Mouse (Mus musculus): Measurements from ENCODE around the gene Parva. TPM values are rescaled to one million over a fixed set of nuclear protein-coding genes. Genes with fewer than 3 reads are reported as not detected.

Parva gene
- polyA plus RNA-seq, 1 experiment from 2014 or later, result 54.6 TPM

DNA sequence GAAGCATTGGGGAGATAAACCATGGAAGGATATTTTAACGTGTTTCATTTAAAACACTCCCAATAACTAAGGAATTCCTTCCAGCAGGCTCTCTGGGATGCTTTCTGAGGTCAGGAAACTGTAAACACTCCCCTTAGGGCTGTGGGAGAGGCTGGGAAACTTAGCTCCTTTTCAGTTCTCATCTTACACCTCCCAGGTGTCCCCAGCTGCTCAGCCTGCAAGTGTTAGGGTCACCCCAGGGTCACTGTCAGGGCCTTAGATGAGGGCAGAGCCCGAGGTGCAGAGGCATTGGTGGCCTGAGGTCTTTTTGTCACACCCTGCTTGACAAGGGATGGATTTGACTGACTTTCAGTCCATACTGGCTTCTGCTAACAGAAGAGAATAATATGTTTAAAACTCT, 35.8 kb downstream of the Parva start:
- 13% methylated on average over 2 of the region's 2 CpGs for WGBS
- Histone ChIP-seq H3K4me3 (replicated peaks) (no peak overlapping the region), H3K27ac (no peak overlapping the region), H3K36me3 (replicated peaks) (no peaks in the 10 kb centered on the region), H3K4me1 (peaks cover 30% of the 10 kb centered on the region), H3K9ac (no peak overlapping the region), H3K9me3 (no peaks in the 10 kb centered on the region), H3K27me3 (no peaks in the 10 kb centered on the region), H3K4me2 (no peak overlapping the region)
- ATAC-seq (ENCODE audit: low FRiP score), result no peak

DNA sequence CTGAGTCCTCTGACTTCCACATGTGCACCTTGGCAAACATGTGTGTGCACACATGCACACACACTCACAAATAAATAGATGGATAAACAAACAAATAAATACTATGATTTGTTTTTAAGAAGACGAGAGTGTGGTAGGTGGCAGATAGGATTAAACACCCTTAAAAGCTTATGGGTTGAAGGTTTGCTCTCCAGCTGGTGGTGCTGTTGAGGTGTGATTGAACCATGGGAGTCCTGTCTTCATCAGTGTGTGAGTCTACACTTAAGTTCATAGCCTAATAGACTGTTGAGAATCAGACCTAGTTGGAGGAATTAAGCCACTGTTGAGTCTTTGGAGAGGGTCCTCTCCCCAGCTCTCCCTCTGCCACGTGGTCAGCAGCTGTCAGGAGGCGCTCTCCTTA, 38.6 kb downstream of the Parva start:
- no peak for ATAC-seq (ENCODE audit: low FRiP score)
- WGBS, result 78% methylated on average over 3 of the region's 3 CpGs
- H3K36me3 ChIP-seq (replicated peaks), result no peaks in the 10 kb centered on the region
- no peak overlapping the region for H3K4me2 ChIP-seq
- H3K27ac ChIP-seq, result no peak overlapping the region
- H3K4me3 ChIP-seq (replicated peaks), result no peak overlapping the region
- no peaks in the 10 kb centered on the region for H3K9me3 ChIP-seq
- H3K9ac ChIP-seq, result no peak overlapping the region
- peaks cover 8% of the 10 kb centered on the region; the same call in 1 of the 2 replicates for H3K27me3 ChIP-seq
- H3K4me1 ChIP-seq, result peaks cover 26% of the 10 kb centered on the region

DNA sequence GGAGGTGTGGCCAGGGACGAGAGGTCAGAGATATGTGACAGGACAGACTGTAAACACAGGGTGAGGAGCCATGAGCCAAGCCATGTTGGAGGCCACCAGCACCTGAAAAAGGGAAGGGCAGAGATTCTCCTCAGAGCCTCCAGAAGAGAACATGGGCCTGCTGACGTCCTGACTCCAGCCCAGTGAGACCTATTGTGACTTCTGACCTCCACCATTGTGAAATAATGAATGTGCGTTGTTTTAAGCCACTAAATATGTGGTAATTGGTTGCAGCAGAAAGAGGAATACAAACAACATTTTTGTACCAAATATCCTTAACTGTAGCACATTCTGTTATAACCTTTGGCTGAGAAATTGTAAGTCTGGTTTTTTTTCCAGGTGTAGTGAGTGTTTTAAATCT, 39.5 kb downstream of the Parva start:
- no peaks in the 10 kb centered on the region for H3K9me3 ChIP-seq
- WGBS, result 68% methylated on average over 3 of the region's 3 CpGs
- H3K27me3 ChIP-seq, result peaks cover 13% of the 10 kb centered on the region
- H3K4me1 ChIP-seq, result peaks cover 25% of the 10 kb centered on the region
- H3K36me3 ChIP-seq (replicated peaks), result no peaks in the 10 kb centered on the region
- H3K9ac ChIP-seq, result no peak overlapping the region
- ATAC-seq (ENCODE audit: low FRiP score), result no peak
- H3K27ac ChIP-seq, result 0 out of 2 replicates have a peak overlapping the region, but pooled peaks have one; percentile 76
- H3K4me2 ChIP-seq, result no peak overlapping the region
- H3K4me3 ChIP-seq (replicated peaks), result no peak overlapping the region

DNA sequence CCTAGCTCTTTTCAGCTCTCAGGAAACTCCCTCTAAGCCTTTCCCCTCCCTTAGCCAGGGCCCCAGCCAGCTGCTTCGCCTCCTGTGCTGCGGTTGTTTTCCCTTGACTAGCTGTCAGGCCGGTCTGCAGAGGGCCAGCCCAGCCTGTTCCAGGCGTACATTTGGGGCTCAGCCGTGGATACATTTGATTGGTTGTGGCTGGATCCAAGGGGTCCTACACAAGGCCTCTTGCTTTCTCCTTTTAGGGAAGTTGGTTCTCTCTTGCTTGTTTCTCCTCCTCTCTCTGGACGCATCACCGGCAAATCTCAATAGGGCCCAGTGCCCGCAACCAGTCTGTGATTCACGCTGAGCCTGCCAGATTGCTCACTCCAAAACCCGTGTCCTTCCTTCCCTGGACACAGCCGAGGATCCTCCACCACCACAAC, 40.4 kb downstream of the Parva start:
- H3K27me3 ChIP-seq, result peaks cover 13% of the 10 kb centered on the region
- H3K36me3 ChIP-seq (replicated peaks), result no peaks in the 10 kb centered on the region
- ATAC-seq (ENCODE audit: low FRiP score), result peak; percentile 83
- H3K4me2 ChIP-seq, result peak overlapping the region; percentile 24
- 10% methylated on average over 11 of the region's 11 CpGs for WGBS
- H3K9ac ChIP-seq, result no peak overlapping the region
- no peaks in the 10 kb centered on the region for H3K9me3 ChIP-seq
- H3K27ac ChIP-seq, result peak overlapping the region; percentile 76
- no peak overlapping the region for H3K4me3 ChIP-seq (replicated peaks)
- H3K4me1 ChIP-seq, result peaks cover 26% of the 10 kb centered on the region

DNA sequence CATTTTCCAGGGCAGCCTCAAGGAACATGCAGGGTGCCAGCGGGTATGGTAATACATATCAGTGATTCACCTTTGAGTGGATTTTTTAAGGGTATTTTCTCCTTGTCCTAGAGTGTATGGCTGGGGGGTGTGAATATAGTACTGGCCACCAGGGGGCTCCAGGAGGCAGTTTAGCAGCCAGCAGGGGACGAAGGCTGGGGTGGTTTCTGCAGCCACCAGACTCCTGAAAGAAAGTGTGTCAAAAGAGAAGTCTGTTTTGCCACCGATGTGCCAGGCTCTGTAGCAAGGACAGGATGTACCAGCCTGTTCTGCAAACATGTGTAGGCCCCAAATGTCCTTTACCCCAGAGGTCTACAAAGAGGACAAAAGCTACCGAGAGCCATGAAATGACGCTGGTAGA, 42.5 kb downstream of the Parva start:
- H3K27ac ChIP-seq, result no peak overlapping the region
- no peak overlapping the region for H3K4me3 ChIP-seq (replicated peaks)
- 46% methylated on average over 5 of the region's 5 CpGs for WGBS
- H3K9ac ChIP-seq, result no peak overlapping the region
- no peak overlapping the region for H3K4me2 ChIP-seq
- no peaks in the 10 kb centered on the region for H3K36me3 ChIP-seq (replicated peaks)
- no peaks in the 10 kb centered on the region for H3K9me3 ChIP-seq
- H3K4me1 ChIP-seq, result peaks cover 34% of the 10 kb centered on the region
- peak; percentile 62; the same call in 1 of the 2 replicates for ATAC-seq (ENCODE audit: low FRiP score)
- H3K27me3 ChIP-seq, result peaks cover 13% of the 10 kb centered on the region

DNA sequence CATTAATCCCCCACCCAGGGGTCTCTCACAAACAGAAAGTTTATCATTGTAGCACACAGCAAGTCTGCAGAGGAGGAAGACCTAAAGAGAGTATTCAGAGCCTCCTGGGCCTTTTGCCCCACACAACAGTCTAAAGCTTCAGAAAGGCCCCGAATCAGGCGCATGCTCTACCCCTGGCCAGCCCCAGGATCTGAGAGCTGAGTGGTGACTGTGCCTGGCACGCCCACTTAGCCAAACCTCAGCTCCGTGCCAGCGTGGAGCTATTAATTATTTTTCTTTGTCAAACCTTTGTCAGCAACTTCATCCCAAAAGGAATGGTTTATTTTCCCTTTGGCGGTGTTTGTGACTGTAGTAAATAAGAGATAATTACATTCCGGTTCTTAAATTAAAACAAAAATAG, 44.0 kb downstream of the Parva start:
- no peak overlapping the region for H3K4me3 ChIP-seq (replicated peaks)
- peaks cover 34% of the 10 kb centered on the region for H3K4me1 ChIP-seq
- no peak overlapping the region for H3K27ac ChIP-seq
- no peaks in the 10 kb centered on the region for H3K36me3 ChIP-seq (replicated peaks)
- no peaks in the 10 kb centered on the region for H3K9me3 ChIP-seq
- WGBS, result 60% methylated on average over 7 of the region's 7 CpGs
- H3K4me2 ChIP-seq, result no peak overlapping the region
- no peak overlapping the region for H3K9ac ChIP-seq
- ATAC-seq (ENCODE audit: low FRiP score), result no peak
- peaks cover 13% of the 10 kb centered on the region for H3K27me3 ChIP-seq

DNA sequence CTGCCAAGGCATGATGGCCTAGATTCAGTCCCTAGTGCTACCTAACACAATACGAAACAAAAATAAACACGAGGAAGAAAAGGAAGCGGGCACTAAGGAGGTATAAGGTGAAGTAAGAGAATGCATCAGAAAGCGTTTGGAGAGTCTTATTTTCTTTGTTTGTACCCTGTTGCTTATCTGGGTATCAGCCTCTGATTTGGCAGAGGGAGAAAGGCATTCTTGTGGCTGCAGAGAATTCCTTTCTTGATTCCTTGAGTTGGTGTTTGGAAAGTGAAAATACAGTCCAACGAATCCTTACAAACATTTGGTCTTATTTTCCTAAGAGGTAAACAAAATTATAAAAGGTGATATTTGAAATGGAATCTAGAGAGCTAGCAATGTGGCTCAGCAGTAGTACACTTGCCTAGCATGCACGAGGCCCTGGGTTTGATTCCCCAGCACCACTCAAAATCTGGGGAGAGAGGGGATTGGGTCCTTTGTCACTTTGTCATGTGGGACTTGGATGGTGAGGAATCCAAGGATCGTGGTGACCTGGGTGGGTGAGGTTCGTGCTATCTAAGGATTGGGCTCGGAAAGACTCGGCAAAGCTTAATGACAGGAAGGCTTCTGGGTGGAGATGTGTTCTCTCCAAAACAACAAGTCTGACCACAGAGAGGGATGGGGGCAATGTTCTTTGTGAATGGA, 44.9 kb downstream of the Parva start:
- 80% methylated on average over 10 of the region's 10 CpGs for WGBS
- H3K9ac ChIP-seq, result no peak overlapping the region
- H3K4me2 ChIP-seq, result no peak overlapping the region
- no peak for ATAC-seq (ENCODE audit: low FRiP score)
- peaks cover 31% of the 10 kb centered on the region for H3K4me1 ChIP-seq
- peaks cover 13% of the 10 kb centered on the region for H3K27me3 ChIP-seq
- no peaks in the 10 kb centered on the region for H3K36me3 ChIP-seq (replicated peaks)
- no peaks in the 10 kb centered on the region for H3K9me3 ChIP-seq
- no peak overlapping the region for H3K4me3 ChIP-seq (replicated peaks)
- H3K27ac ChIP-seq, result no peak overlapping the region

DNA sequence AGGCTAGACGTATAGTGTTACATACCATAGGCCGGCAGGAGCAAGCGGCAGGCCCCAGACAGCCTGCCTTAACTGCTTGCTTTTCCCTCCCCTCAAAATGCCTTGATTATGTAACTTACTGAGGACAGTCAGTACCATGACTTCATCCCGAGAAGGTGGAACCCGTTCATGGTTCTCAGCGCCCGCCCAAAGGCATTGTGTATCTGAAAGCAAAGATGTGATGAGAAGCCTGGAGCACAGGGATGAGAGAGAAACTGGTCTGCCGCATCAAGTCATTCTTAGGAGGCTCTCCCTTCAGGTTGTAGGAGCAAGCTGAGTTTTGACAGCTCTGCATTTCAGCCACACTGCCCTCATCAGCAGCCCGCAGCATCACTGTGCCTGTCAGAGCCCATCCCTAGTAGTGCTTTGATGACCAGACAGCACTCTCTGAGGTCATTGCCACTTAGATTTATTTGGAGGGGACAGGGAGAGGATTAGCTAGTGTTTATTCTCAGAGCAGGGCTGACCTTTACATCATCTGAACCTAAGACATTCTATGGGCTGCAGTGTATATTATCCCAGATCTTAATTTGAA, 45.5 kb downstream of the Parva start:
- whole genome bisulfite sequencing, result 56% methylated on average over 9 of the region's 9 CpGs
- H3K27me3 ChIP-seq, result peaks cover 13% of the 10 kb centered on the region
- no peak overlapping the region for H3K4me3 ChIP-seq (replicated peaks)
- ATAC-seq (ENCODE audit: low FRiP score), result 0 out of 2 replicates have a peak, but pooled peaks have one; percentile 20
- no peaks in the 10 kb centered on the region for H3K9me3 ChIP-seq
- H3K9ac ChIP-seq, result no peak overlapping the region
- H3K4me1 ChIP-seq, result peaks cover 25% of the 10 kb centered on the region
- no peaks in the 10 kb centered on the region for H3K36me3 ChIP-seq (replicated peaks)
- no peak overlapping the region for H3K4me2 ChIP-seq
- 0 out of 2 replicates have a peak overlapping the region, but pooled peaks have one; percentile 8 for H3K27ac ChIP-seq

DNA sequence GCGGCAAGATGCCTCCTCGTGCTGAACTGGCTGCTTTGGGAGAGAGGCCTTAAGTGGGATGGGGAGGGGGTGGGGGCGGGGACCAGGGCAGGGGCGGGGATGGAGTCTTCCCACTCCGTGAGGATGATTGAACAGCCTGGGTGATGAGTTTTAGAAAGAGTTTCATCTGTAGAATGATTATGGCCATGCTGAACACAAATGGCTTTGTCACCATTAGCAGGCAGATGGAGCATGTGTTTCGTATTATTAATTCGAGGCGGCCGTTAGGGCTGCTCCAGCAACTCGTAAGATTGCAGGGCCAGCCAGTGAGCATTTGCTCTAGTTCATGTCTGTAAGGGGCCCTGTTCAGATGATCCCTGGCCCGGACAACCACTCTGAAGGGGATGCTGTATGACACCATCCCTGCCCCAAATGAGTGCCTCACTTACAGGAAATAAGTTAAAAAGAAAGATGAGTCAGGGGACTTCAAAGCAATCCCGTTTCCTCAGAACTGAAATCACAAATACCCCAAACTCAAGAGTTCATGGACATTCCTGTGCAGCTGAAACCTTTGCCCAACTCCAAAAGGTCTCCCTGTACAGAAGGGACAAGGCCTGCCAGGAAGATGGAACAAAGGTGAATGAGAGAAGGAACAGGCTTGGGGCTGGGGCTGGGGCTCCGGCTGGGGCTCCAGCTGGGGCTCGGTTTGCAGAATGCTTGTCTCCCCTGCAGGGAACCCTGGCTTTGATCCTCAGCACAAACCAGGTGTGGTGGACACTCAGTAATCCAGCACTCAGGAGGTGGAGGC, 46.5 kb downstream of the Parva start:
- Histone ChIP-seq H3K4me1 (peaks cover 19% of the 10 kb centered on the region), H3K9ac (no peak overlapping the region), H3K9me3 (no peaks in the 10 kb centered on the region), H3K4me2 (peak overlapping the region; percentile 17; the same call in 1 of the 2 replicates), H3K36me3 (replicated peaks) (no peaks in the 10 kb centered on the region), H3K4me3 (replicated peaks) (no peak overlapping the region), H3K27me3 (peaks cover 13% of the 10 kb centered on the region), H3K27ac (peak overlapping the region; percentile 36; the same call in 1 of the 2 replicates)
- no peak; the same call in 1 of the 2 replicates for ATAC-seq (ENCODE audit: low FRiP score)
- 24% methylated on average over 14 of the region's 14 CpGs for WGBS

DNA sequence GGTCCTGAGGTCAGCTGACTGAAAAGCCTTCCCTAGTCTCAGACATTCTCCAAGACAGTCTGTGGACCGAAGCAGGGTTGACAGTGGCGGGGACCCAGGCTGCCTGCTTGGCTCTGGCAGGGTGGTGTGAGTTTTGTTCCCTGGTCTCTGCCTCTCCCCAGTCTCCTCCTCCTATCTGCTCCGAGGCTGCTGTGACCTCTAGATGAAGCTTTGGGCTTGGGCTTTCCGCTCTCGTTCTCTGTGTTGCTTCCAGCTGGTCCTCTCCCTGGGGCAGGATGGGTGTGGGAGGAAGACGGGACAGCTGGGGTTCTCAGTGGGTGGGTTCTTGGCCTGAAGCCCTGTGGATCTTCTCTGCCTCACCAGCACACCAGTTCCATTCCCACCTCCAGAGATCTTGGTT, 51.8 kb downstream of the Parva start:
- no peak overlapping the region for H3K4me2 ChIP-seq
- H3K9me3 ChIP-seq, result no peaks in the 10 kb centered on the region
- H3K36me3 ChIP-seq (replicated peaks), result no peaks in the 10 kb centered on the region
- 85% methylated on average over 6 of the region's 6 CpGs for WGBS
- H3K4me1 ChIP-seq, result peaks cover 26% of the 10 kb centered on the region
- H3K27me3 ChIP-seq, result no peaks in the 10 kb centered on the region
- H3K9ac ChIP-seq, result no peak overlapping the region
- H3K4me3 ChIP-seq (replicated peaks), result no peak overlapping the region
- no peak for ATAC-seq (ENCODE audit: low FRiP score)
- no peak overlapping the region for H3K27ac ChIP-seq

DNA sequence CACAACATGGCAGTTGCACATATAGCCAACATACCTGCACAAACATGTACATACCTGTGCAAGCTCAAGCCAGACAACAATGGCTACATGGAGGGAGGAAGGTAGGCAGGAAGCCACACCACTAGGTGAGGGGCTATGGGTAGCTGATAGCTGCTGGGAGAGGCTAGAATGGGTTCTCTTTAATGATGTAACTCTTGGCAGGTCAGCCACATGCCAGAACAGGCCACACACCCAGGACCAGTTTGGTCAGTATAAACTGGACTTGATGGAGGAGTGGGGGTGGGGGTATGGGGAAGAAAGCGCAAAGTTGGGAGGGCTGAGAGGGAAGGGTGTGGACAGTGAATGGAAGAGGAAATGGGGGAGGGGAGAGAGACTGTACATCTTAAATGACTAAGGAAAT, 53.7 kb downstream of the Parva start:
- no peak for ATAC-seq (ENCODE audit: low FRiP score)
- no peak overlapping the region for H3K27ac ChIP-seq
- H3K4me2 ChIP-seq, result no peak overlapping the region
- H3K4me3 ChIP-seq (replicated peaks), result no peak overlapping the region
- H3K9me3 ChIP-seq, result no peaks in the 10 kb centered on the region
- no peak overlapping the region for H3K9ac ChIP-seq
- no peaks in the 10 kb centered on the region for H3K27me3 ChIP-seq
- 82% methylated on average over 1 of the region's 1 CpGs for WGBS
- H3K36me3 ChIP-seq (replicated peaks), result no peaks in the 10 kb centered on the region
- H3K4me1 ChIP-seq, result peaks cover 24% of the 10 kb centered on the region

DNA sequence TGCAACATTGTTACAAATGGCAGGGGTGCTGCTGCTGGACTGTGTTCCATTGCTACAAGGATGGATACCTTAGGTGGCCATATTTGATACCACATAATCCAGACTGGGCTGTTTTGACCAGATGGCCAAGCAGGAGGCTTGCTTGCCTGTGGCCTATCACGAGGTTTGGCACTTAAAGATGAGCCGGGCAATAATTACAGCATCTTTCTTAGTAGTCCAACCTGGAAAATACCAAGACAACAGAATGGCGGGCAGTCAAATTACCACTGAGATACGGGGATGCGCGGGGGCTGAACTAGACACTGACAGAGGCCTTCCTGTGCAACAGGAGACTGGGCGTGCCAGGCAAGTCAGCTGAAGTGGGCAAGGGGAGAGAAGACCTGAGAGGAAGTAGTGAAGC, 55.3 kb downstream of the Parva start:
- Histone ChIP-seq H3K9ac (no peak overlapping the region), H3K36me3 (replicated peaks) (no peaks in the 10 kb centered on the region), H3K27ac (peak overlapping the region; percentile 67; the same call in 1 of the 2 replicates), H3K27me3 (no peaks in the 10 kb centered on the region), H3K4me1 (peaks cover 24% of the 10 kb centered on the region), H3K4me2 (no peak overlapping the region), H3K4me3 (replicated peaks) (no peak overlapping the region), H3K9me3 (no peaks in the 10 kb centered on the region)
- 88% methylated on average over 7 of the region's 7 CpGs for WGBS
- no peak for ATAC-seq (ENCODE audit: low FRiP score)
